Comparison of ENCODE assay signal across 23 mouse cellular contexts in genomic region chr13:37843241-37843640, GRCm38 (mm10).
A peak's percentile ranks its signal among the peaks of the same experiment; 100 is the strongest.
DNase-seq lines count a peak whose midpoint lies in the region; ATAC-seq and TF ChIP-seq lines count a peak whose summit lies in the region.
"Had no signal": no experiment of that assay in that cellular context is flagged by ENCODE, and none has a peak within 500 bp of the region (broad histone marks: within the 10 kb centered on the region; RNA-seq: fewer than 3 reads in every experiment).

No protein-coding gene starts in this region.

- no peak for TF ChIP-seq CTCF in E14TG2a.4 (conservative IDR thresholded peaks at IDR 0.05; ENCODE audit: low read length)
- no peak for TF ChIP-seq CTCF in bone marrow macrophage, adult 2 months (IDR thresholded peaks at IDR 0.05; ENCODE audit: low read depth, low read length)
- TF ChIP-seq CTCF in liver, postnatal 0 days (IDR thresholded peaks at IDR 0.05; ENCODE audit: low read depth), result no peak

- H3K27ac ChIP-seq in bone marrow macrophage, adult 2 months (ENCODE audit: insufficient read depth, low read depth, low read length), result peak overlapping the region; percentile 91
- H3K27ac ChIP-seq in liver, postnatal 0 days (ENCODE audit: low read depth), result peak overlapping the region; percentile 45; the same call in 1 of the 2 replicates
- H3K27ac ChIP-seq: forebrain, embryonic 10.5 days; forebrain, embryonic 13.5 days; heart, embryonic 15.5 days; hindbrain, embryonic 15.5 days had no signal

- TF ChIP-seq EP300 in liver, postnatal 0 days (IDR thresholded peaks at IDR 0.05; ENCODE audit: low read depth), result no peak

- H3K27me3 ChIP-seq in E14TG2a.4 (ENCODE audit: insufficient read depth, low read length), result no peaks in the 10 kb centered on the region
- no peaks in the 10 kb centered on the region for H3K27me3 ChIP-seq in liver, postnatal 0 days (ENCODE audit: insufficient read depth, low read length)
- H3K27me3 ChIP-seq: forebrain, embryonic 13.5 days; heart, embryonic 12.5 days; heart, embryonic 15.5 days; hindbrain, embryonic 15.5 days had no signal

- no peak overlapping the region for H3K9ac ChIP-seq in liver, postnatal 0 days (replicated peaks)
- H3K9ac ChIP-seq: forebrain, embryonic 13.5 days; heart, embryonic 12.5 days; heart, embryonic 15.5 days; hindbrain, embryonic 15.5 days had no signal

- H3K36me3 ChIP-seq in E14TG2a.4 (ENCODE audit: insufficient read depth, low read length), result peaks cover 8% of the 10 kb centered on the region; the same call in 1 of the 2 replicates
- H3K36me3 ChIP-seq in liver, postnatal 0 days (replicated peaks; ENCODE audit: insufficient read depth, low read length), result peaks cover 3% of the 10 kb centered on the region; the same call in 1 of the 2 replicates
- H3K36me3 ChIP-seq: heart, embryonic 15.5 days; hindbrain, embryonic 15.5 days had no signal

- no peaks in the 10 kb centered on the region for H3K9me3 ChIP-seq in E14TG2a.4 (ENCODE audit: low read length)
- no peaks in the 10 kb centered on the region for H3K9me3 ChIP-seq in liver, postnatal 0 days (ENCODE audit: low read length)
- H3K9me3 ChIP-seq: forebrain, embryonic 10.5 days; forebrain, embryonic 13.5 days; heart, embryonic 12.5 days; heart, embryonic 15.5 days; hindbrain, embryonic 15.5 days had no signal

- ATAC-seq in liver, postnatal 0 days, result no peak
- ATAC-seq: activated CD4-positive, CD25-positive, alpha-beta regulatory T cell, adult 4 months; CD4-positive, CD25-positive, alpha-beta regulatory T cell, adult 4 months; forebrain, embryonic 13.5 days; forebrain, embryonic 16.5 days had no signal

- peak overlapping the region; percentile 35; the same call in 1 of the 2 replicates for H3K4me3 ChIP-seq in E14TG2a.4 (replicated peaks; ENCODE audit: low read length)
- H3K4me3 ChIP-seq in bone marrow macrophage, adult 2 months (ENCODE audit: insufficient read depth, low read length), result no peak overlapping the region
- no peak overlapping the region for H3K4me3 ChIP-seq in liver, postnatal 0 days (ENCODE audit: low read depth, low read length)
- H3K4me3 ChIP-seq: forebrain, embryonic 10.5 days; forebrain, embryonic 13.5 days; heart, embryonic 12.5 days; heart, embryonic 15.5 days; hindbrain, embryonic 15.5 days had no signal

- WGBS in liver, postnatal 0 days (ENCODE audit: insufficient replicate concordance), result 57% methylated on average over 7 of the region's 7 CpGs

- DNase-seq in kidney, adult 9 months, result peak; percentile 68
- no peak for DNase-seq in kidney, postnatal 4 days
- no peak for DNase-seq in liver, postnatal 0 days
- no peak for DNase-seq in cerebellum, adult 18-20 months
- no peak for DNase-seq in lung, postnatal 10 days
- DNase-seq: adrenal gland, postnatal 10 days; adrenal gland, postnatal 36 days; cerebellum, adult 11-12 months; cerebellum, adult 9-10 months; cerebellum, postnatal 14 days; gastrocnemius, postnatal 25 days; heart, postnatal 10 days; heart, postnatal 36 days had no signal

- TF ChIP-seq POLR2A in bone marrow macrophage, adult 2 months (IDR thresholded peaks at IDR 0.05; ENCODE audit: borderline replicate concordance, low read depth, low read length), result no peak

- 0 out of 2 replicates have a peak overlapping the region, but pooled peaks have one; percentile 18 for H3K4me2 ChIP-seq in liver, postnatal 0 days (ENCODE audit: low read depth, low read length)
- H3K4me2 ChIP-seq: forebrain, embryonic 13.5 days; heart, embryonic 12.5 days; heart, embryonic 15.5 days; hindbrain, embryonic 15.5 days had no signal

- H3K4me1 ChIP-seq in E14TG2a.4 (replicated peaks; ENCODE audit: low read depth, low read length), result peaks cover 76% of the 10 kb centered on the region
- H3K4me1 ChIP-seq in bone marrow macrophage, adult 2 months (ENCODE audit: control insufficient read depth, insufficient read depth, low read length), result peaks cover 44% of the 10 kb centered on the region
- peaks cover 52% of the 10 kb centered on the region for H3K4me1 ChIP-seq in liver, postnatal 0 days (ENCODE audit: insufficient read depth)
- H3K4me1 ChIP-seq: forebrain, embryonic 13.5 days; hindbrain, embryonic 15.5 days had no signal
